Mouse (Mus musculus) forebrain, embryonic 11.5 days (tissue): ENCODE results near the gene Gm20388. TPM values are rescaled to one million over a fixed set of nuclear protein-coding genes. Genes with fewer than 3 reads are reported as not detected.

Source experiments
- ATAC-seq: fragments of 200-750 bp; cut with Nextera tagmentation; replicated peaks from 2 replicates; pipeline ENCODE4 v1.8.0; 2017; ENCODE audit warnings: moderate TSS enrichment; ENCODE audit not compliant: low FRiP score
- DNase-seq: peaks from one replicate; pipeline ENCODE4 v3.0.0-alpha.2; 2017; ENCODE audit warnings: low spot score
- H3K27ac ChIP-seq: fragments of 300-500 bp; sonication (generic); 2 replicates; pipeline ENCODE4 v1.5.1; 2014; ENCODE audit warnings: low read depth, low read length
- H3K27me3 ChIP-seq: fragments of 300-500 bp; sonication (generic); 2 replicates; pipeline ENCODE4 v1.6.1; 2014; ENCODE audit warnings: mild to moderate bottlenecking, low read length, mixed read lengths; ENCODE audit not compliant: control insufficient read depth, insufficient read depth
- H3K36me3 ChIP-seq: fragments of 300-500 bp; sonication (generic); 2 replicates; pipeline ENCODE4 v1.6.1; 2014; ENCODE audit warnings: mild to moderate bottlenecking, low read length, moderate library complexity, mixed read lengths; ENCODE audit not compliant: control insufficient read depth, insufficient read depth
- H3K4me1 ChIP-seq: fragments of 300-500 bp; sonication (generic); replicated peaks from 2 replicates; pipeline ENCODE4 v1.6.1; 2014; ENCODE audit warnings: low read length, mixed read lengths; ENCODE audit not compliant: control insufficient read depth, insufficient read depth
- H3K4me2 ChIP-seq: fragments of 300-500 bp; sonication (generic); 2 replicates; pipeline ENCODE4 v1.6.1; 2014; ENCODE audit warnings: low read depth, mild to moderate bottlenecking, low read length, moderate library complexity, mixed read lengths; ENCODE audit not compliant: severe bottlenecking
- H3K4me3 ChIP-seq: fragments of 300-500 bp; sonication (generic); 2 replicates; pipeline ENCODE4 v1.5.1; 2014; ENCODE audit warnings: low read depth, low read length
- H3K9ac ChIP-seq: fragments of 300-500 bp; sonication (generic); 2 replicates; pipeline ENCODE4 v1.6.1; 2014; ENCODE audit warnings: low read length
- H3K9me3 ChIP-seq: fragments of 300-500 bp; sonication (generic); 2 replicates; pipeline ENCODE4 v1.6.1; 2016; ENCODE audit warnings: low read length, mixed read lengths; ENCODE audit not compliant: control insufficient read depth
- WGBS: fragments of 180-500 bp; shearing (Covaris S2); extraction: QIAGEN DNeasy Blood & Tissue Kit; methylation state at CpG from one replicate; pipeline ENCODE4 v1.1.7; 2014; 5-methylcytosine and 5-hydroxymethylcytosine counted together
- polyA plus RNA-seq: library from polyadenylated mRNA; unstranded; fragments of >200 nt; fragmentation: Nextera tagmentation; extraction: Ambion mirVana; gene quantifications from 2 replicates; pipeline ENCODE4 v1.2.1, GENCODE M21; 2014

The Gm20388 gene
- polyA plus RNA-seq, 1 experiment from 2014 or later: not detected

- Histone ChIP-seq H3K9ac (no peak overlapping the region), H3K9me3 (no peaks in the 10 kb centered on the region), H3K4me3 (no peak overlapping the region), H3K4me1 (peaks cover 22% of the 10 kb centered on the region), H3K36me3 (no peaks in the 10 kb centered on the region), H3K27me3 (no peaks in the 10 kb centered on the region), H3K4me2 (no peak overlapping the region), H3K27ac (no peak overlapping the region)
- WGBS: 85% methylated on average over 7 of the region's 7 CpGs
- no peak for ATAC-seq
- DNase-seq: no peak
Observed at GRCm38 (mm10) chr8:121895910-121896309, 1985.3 kb downstream of the Gm20388 start.

GRCm38 (mm10) chr8:121896476-121897145, 1986.0 kb downstream of the Gm20388 start:
- no peak overlapping the region for H3K27ac ChIP-seq
- no peaks in the 10 kb centered on the region for H3K36me3 ChIP-seq
- no peaks in the 10 kb centered on the region for H3K27me3 ChIP-seq
- no peak overlapping the region for H3K4me2 ChIP-seq
- no peak overlapping the region for H3K4me3 ChIP-seq
- H3K9me3 ChIP-seq: no peaks in the 10 kb centered on the region
- 40% methylated on average over 12 of the region's 12 CpGs for WGBS
- no peak overlapping the region for H3K9ac ChIP-seq
- H3K4me1 ChIP-seq: peaks cover 22% of the 10 kb centered on the region
- ATAC-seq: no peak
- no peak for DNase-seq

- Histone ChIP-seq H3K4me2 (no peak overlapping the region; the same call in 1 of the 2 replicates), H3K9ac (no peak overlapping the region; the same call in 1 of the 2 replicates), H3K27me3 (no peaks in the 10 kb centered on the region), H3K4me1 (peaks cover 22% of the 10 kb centered on the region), H3K9me3 (no peaks in the 10 kb centered on the region), H3K27ac (0 out of 2 replicates have a peak overlapping the region, but pooled peaks have one; percentile 73), H3K4me3 (no peak overlapping the region), H3K36me3 (no peaks in the 10 kb centered on the region)
- ATAC-seq (no peak), DNase-seq (no peak)
- 79% methylated on average over 9 of the region's 9 CpGs for WGBS
Observed at GRCm38 (mm10) chr8:121897205-121897604, 1986.6 kb downstream of the Gm20388 start.

- WGBS: 29% methylated on average over 7 of the region's 7 CpGs
- Histone ChIP-seq H3K9ac (peak overlapping the region; percentile 39), H3K27ac (peak overlapping the region; percentile 73), H3K36me3 (no peaks in the 10 kb centered on the region), H3K4me3 (no peak overlapping the region), H3K27me3 (no peaks in the 10 kb centered on the region), H3K4me2 (peak overlapping the region; percentile 24; the same call in 1 of the 2 replicates), H3K4me1 (peaks cover 22% of the 10 kb centered on the region), H3K9me3 (no peaks in the 10 kb centered on the region)
- no peak for DNase-seq
- peak; percentile 53; the same call in 1 of the 2 replicates for ATAC-seq
Observed at GRCm38 (mm10) chr8:121897871-121898381, 1987.3 kb downstream of the Gm20388 start.

GRCm38 (mm10) chr8:121898401-121898931, 1987.8 kb downstream of the Gm20388 start:
- Histone ChIP-seq H3K4me1 (peaks cover 22% of the 10 kb centered on the region), H3K9me3 (no peaks in the 10 kb centered on the region), H3K4me3 (no peak overlapping the region), H3K4me2 (peak overlapping the region; percentile 24; the same call in 1 of the 2 replicates), H3K27me3 (no peaks in the 10 kb centered on the region), H3K27ac (peak overlapping the region; percentile 73), H3K9ac (peak overlapping the region; percentile 39), H3K36me3 (no peaks in the 10 kb centered on the region)
- DNase-seq (peak; percentile 83), ATAC-seq (peak; percentile 88)
- WGBS: 5% methylated on average over 4 of the region's 4 CpGs

GRCm38 (mm10) chr8:121899180-121900044, 1988.8 kb downstream of the Gm20388 start:
- H3K27ac ChIP-seq: peak overlapping the region; percentile 73
- no peak for ATAC-seq
- peak overlapping the region; percentile 37; the same call in 1 of the 2 replicates for H3K9ac ChIP-seq
- H3K4me1 ChIP-seq: peaks cover 22% of the 10 kb centered on the region
- no peak for DNase-seq
- H3K36me3 ChIP-seq: no peaks in the 10 kb centered on the region
- 63% methylated on average over 18 of the region's 18 CpGs for WGBS
- no peaks in the 10 kb centered on the region for H3K9me3 ChIP-seq
- H3K27me3 ChIP-seq: no peaks in the 10 kb centered on the region
- H3K4me3 ChIP-seq: no peak overlapping the region
- H3K4me2 ChIP-seq: no peak overlapping the region; the same call in 1 of the 2 replicates

- no peak for ATAC-seq
- Histone ChIP-seq H3K27me3 (no peaks in the 10 kb centered on the region), H3K9me3 (no peaks in the 10 kb centered on the region), H3K27ac (no peak overlapping the region), H3K4me1 (peaks cover 28% of the 10 kb centered on the region), H3K4me3 (no peak overlapping the region), H3K36me3 (no peaks in the 10 kb centered on the region), H3K9ac (0 out of 2 replicates have a peak overlapping the region, but pooled peaks have one; percentile 16), H3K4me2 (no peak overlapping the region)
- 72% methylated on average over 8 of the region's 8 CpGs for WGBS
- DNase-seq: no peak
Observed at GRCm38 (mm10) chr8:121901498-121902236, 1991.0 kb downstream of the Gm20388 start.

- ATAC-seq (no peak), DNase-seq (no peak)
- Histone ChIP-seq H3K36me3 (no peaks in the 10 kb centered on the region), H3K27me3 (peaks cover 5% of the 10 kb centered on the region; the same call in 1 of the 2 replicates), H3K4me2 (0 out of 2 replicates have a peak overlapping the region, but pooled peaks have one; percentile 11), H3K9ac (no peak overlapping the region), H3K9me3 (no peaks in the 10 kb centered on the region), H3K4me1 (peaks cover 15% of the 10 kb centered on the region; the same call in 1 of the 2 replicates), H3K4me3 (no peak overlapping the region), H3K27ac (no peak overlapping the region)
- WGBS: 68% methylated on average over 6 of the region's 6 CpGs
Observed at GRCm38 (mm10) chr8:121903977-121904376, 1993.3 kb downstream of the Gm20388 start.
